Mouse (Mus musculus): ENCODE results near the gene Prlh.

Prlh gene

DNA sequence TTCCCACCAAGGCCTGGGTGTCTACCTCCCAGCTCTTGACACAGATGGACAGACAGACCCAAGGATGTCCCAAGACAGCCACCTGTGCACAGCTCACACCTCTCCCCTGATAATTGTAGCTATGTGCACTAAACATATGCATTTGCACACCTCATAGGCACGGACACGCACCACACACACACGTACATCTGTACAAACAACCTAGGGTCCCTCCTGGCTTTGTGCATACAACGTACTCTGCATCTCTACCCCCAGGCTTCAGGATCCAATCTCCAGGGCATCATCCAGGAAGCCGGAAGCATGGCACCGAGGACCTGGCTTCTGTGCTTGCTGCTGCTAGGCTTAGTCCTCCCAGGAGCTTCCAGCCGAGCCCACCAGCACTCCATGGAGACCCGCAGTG lies at the start of gene Prlh:
Gene Prlh (plus strand): TSS at position 301 of the 400 bp plus-strand sequence.
- no peak for DNase-seq

DNA sequence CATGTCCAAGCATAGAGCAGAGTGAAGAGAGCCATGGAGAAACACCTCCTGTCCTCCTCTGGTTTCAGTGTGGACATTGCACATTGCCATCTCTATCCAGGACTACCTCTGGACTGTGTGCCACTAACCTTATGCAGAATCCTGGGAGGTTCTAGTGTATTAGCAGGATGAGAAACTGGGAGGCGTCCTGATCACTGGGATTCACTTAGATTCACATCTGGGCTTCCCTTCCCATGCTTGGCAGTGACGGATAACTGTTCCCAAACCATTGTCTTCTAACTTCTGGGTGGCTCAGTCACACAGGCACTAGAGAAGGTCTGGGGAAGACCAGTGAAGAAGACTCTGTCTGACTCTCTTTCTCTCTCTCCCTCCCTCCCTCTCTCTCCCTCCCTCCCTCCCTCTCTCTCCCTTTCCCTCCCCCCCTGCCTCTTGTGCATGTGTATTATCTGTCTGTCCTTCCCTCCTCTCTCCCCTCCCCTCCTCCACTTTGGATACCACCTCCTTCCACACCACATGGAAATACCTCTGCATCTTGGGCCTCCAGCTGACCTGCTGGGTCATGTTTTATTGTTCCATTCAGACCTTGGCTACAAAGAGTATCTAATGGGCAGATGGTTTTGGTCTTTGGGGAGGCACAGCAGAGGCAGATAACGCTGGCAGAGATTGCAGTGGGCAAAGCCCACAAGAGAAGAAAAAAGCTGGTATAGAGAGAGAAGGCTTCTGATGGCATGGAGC lies 49.5 kb upstream of the Prlh start:
- DNase-seq: no peak

GRCm38 (mm10) chr1:90903971-90904458 lies 48.9 kb upstream of the Prlh start:
- DNase-seq: no peak

DNA sequence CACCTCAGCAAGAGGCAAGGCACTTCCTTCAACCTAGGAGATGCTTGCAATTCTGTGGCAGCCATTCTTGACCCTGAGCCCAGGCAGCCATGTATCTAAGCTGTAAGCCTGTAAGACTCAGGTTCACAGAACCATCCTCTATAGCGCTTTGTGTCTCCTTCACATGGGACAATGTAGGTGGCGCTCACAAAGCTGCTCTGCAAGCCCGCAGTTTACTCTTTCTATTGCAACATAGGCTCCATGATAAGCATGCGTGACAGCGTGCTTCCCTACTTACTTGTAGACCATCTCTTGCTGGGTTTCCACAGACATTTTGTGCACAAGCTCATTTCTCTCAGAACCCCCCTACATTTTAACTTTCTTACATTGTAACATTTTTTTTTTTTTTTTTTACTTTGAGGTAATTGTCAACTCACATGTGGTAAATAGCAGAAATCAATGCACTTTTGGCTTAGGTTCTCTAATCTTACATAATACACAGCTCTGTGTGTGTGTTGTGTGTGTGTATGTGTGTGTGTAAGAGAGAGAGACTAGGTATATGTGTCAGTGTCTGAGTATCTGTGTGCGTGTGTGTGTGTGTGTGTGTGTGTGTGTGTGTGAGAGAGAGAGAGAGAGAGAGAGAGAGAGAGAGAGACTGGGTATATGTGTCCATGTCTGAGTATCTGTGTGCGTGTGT lies 48.0 kb upstream of the Prlh start:
- no peak for DNase-seq

GRCm38 (mm10) chr1:90906357-90906756 lies 46.6 kb upstream of the Prlh start:
- DNase-seq: peak in 1 of 2 experiments; percentile 28

DNA sequence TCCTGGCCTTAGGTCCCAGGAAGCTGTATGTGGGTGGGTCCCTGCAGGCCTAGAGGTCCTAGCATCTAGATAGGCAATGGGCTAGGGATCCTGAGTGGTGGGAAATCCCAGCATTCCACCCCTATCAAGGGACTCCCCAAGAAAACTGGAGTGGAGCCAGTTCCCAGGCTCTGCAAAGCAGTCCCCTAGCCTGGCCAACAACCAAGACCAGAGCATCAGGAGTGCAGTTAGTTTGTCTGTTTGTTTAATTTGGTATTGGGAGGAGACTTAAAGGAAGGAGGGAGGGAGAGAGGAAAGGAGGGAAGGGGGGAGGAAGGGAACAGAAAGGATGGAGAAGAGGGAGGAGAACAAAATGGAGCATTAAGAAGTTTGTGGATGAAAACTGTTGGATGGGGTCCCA lies 43.7 kb upstream of the Prlh start:
- no peak for DNase-seq

- DNase-seq: no peak
These were observed 43.2 kb upstream of the Prlh start for GRCm38 (mm10) chr1:90909631-90910152.

- no peak for DNase-seq
These were observed 39.7 kb upstream of the Prlh start for GRCm38 (mm10) chr1:90913231-90913630.

DNA sequence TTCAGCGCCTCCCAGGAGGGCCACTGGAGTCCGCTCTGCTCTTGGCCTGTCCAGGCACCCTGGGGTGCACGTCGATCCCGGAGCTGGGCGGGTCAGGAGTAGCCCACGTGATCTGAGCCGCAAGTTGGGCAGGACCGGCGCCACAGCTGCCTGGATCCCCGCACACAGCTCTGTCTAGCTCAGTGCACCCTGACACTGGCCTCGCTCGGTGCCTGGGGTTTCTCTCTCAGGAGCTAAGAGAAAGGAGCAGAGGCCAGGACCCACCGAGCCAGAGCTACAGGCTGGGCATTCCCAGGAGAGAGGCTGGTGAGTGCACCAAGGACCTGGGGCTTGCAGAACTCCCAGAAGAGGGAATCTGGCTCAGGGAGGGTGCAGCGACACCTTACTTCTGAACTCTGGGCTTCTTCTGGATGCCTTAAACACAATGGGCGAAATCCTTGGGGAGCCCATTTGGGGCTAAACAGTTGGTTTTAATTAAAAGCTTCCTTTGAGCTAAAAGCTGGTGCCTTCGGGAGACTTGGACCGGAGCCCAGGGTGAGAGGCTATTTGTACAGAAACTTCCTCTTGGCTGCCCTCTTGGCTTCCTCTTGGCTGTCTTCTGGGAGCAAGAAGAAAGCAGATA lies 37.8 kb upstream of the Prlh start, which contains the start of gene Mlph:
Gene Mlph (plus strand): TSS at position 138 of the 622 bp plus-strand sequence.
- no peak for DNase-seq

- DNase-seq: no peak
These were observed 35.4 kb upstream of the Prlh start for GRCm38 (mm10) chr1:90917509-90917908.

DNA sequence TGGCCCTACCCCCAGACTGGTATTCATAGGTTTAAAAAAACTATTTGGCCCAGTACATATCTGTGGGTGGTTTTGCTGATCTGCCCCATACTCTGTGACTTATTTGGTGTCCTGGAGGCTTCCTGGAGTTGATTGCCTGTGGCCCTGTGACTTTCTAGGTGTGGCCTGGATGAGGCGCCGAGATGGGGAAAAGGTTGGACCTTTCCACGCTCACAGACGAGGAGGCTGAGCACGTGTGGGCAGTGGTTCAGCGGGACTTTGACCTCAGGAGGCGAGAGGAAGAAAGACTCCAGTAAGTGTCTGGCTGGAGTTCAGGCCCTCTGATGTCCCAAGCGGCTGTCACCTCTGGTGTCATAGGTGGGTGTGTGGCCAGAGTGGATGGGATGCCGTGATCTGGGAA lies 31.2 kb upstream of the Prlh start:
- no peak for DNase-seq

- no peak for DNase-seq
These were observed 26.9 kb upstream of the Prlh start for GRCm38 (mm10) chr1:90926030-90926429.

DNA sequence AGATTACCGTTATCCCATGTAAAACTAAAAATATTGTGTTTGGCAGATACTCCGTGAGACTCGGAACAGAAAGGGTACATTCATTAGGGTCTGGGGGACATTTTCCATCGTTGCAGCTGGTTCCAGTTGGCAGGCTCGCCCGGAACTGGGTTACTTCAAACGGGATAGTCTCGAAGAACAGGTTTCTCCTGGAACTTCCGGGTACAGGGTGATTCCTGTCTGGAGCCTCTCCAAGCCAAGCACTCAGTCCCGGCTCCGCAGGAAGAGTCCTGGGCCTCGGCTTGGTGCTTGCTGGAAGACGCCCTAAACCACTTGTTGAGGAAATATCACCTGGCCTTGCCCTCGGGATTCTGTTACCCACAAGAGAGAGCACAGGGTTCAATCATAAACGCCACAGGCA lies 25.6 kb upstream of the Prlh start:
- no peak for DNase-seq

GRCm38 (mm10) chr1:90927929-90928574 lies 24.9 kb upstream of the Prlh start:
- DNase-seq: no peak

- DNase-seq: peak; percentile 59 to 67
These were observed 24.4 kb upstream of the Prlh start for GRCm38 (mm10) chr1:90928575-90928934.

DNA sequence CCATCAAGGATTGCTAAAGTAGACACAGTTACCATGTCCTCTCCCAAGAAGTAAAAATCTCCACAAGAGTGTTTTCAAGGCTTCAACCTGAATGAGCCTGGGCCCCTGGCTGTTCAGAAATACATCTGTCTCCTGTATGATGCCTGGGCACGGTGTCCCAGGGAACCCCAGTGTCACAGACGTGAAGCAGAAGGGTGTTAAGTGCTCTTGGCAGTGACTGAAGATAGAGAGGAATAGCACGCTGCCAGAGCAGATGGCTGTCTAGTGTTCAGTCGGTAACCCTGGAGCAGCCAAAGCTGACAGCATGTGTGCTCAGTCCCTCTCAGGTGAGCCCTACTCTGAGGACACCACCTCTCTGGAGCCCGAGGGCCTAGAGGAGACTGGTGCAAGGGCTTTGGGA lies 19.9 kb upstream of the Prlh start:
- DNase-seq: no peak

DNA sequence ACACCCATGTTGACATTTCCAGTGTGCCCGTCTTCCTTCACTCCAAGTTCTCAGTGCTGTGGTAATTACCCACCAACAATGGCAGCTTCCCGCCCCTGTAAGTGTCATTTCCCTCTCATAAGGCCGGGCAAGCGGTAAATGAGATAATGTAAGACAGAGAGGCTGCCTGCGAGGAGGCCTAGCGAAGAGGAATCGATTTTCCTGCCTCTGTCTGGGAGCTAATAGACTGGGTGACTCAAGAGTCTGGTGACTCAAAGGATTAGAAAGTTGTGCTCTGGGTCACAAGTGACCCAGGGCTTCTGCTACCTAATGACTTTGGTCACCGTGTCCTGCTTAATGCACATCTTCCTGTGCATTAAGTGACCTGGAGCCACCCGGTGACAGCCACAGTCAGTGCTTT lies 15.9 kb upstream of the Prlh start:
- no peak for DNase-seq

- no peak for DNase-seq
These were observed 12.9 kb upstream of the Prlh start for GRCm38 (mm10) chr1:90939980-90940379.

- DNase-seq: peak in 1 of 2 experiments; percentile 19
These were observed 7.7 kb upstream of the Prlh start for GRCm38 (mm10) chr1:90945171-90945570.

DNA sequence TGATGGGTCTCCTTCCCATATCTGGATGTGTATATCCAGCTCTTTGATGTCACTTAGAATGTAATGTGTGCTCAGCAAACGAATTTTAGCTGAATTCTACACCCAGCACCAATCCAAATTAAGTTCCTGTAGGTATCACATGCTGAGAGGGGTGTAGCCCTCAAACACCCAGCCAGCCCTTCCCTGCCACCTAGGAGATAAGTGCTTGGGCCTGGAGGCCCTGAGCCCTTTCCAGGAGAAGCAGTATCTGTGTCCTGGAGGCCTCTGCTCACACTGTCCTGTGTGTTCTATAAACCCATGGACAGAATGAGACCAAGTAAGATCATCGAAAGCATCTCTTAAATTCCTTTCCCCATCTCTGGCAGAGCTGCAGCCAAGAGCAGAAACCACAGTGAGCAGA lies 5.7 kb upstream of the Prlh start:
- DNase-seq: no peak

DNA sequence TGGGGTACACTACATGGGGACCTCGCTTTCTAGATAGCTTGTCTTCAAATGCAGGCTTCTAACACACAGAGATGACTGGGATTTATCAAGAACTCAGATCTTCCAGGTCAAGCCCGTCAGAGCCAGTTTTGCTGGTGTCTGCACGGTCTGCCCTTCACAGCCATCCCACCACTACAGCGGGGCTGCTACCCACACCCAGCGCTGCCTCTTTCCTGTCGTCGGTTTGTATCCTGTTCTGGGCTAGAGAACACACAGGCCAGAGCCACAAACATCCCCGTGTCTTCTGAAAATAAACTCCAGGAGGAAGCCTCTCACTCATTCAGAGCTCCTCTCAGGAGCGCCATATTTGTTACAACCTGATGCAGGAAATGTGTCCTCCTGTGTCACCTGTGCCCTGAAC lies 3.6 kb upstream of the Prlh start:
- DNase-seq: no peak

DNA sequence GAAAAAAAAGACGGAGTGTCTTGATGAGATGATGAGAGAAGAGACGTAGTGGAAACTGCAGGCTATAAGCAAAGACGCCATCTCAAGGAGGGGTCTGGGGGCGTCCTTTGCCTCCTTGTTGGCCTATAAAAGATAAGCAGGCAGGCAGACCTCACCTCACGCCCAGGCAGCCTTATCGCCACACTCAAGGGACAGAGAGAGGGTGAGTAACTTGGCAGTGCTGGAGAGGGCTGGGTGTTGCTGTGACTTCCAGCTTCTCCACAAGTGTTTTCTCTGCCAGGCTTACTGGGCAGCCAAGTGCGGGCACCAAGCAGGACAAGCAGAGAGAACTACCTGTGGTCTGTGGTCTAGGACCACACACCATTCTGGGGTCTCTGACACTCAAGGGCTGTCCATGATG lies 1.2 kb upstream of the Prlh start:
- DNase-seq: no peak

DNA sequence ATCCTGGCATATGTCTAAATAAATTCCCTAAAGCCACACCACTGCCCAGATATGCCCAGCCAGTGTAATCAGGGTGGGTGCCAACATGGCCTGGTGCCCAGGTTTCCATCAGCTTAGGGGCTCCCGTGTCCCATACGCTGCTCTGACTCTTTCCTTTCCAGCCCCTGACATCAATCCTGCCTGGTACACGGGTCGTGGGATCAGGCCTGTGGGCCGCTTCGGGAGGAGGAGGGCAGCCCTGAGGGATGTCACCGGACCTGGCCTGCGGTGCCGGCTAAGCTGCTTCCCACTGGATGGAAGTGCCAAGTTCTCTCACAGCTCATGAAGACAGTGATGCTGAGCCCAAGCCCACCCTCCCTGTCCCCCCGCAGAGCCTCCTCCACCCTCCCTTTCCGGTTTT lies 780 bp downstream of the Prlh start:
- DNase-seq: no peak
